Mouse (Mus musculus) lung, postnatal 0 days (tissue): ENCODE measurements around the gene Crim1.

ENCODE experiments used
- CTCF ChIP-seq: IDR thresholded peaks from 2 replicates; pipeline ENCODE4 v1.5.1; 2016; ENCODE audit warnings: antibody characterized with exemption, mild to moderate bottlenecking
- EP300 ChIP-seq: IDR thresholded peaks from 2 replicates; pipeline ENCODE4 v1.6.1; 2016; ENCODE audit warnings: antibody characterized with exemption, mild to moderate bottlenecking, control low read depth

GRCm38 (mm10) chr17:78201221-78202058, 1.4 kb downstream of the Crim1 start:
- TF ChIP-seq CTCF (no peak), EP300 (no peak)
